Mouse (Mus musculus): Measurements from ENCODE around the gene Zbtb7a. TPM values are rescaled to one million over a fixed set of nuclear protein-coding genes. Genes with fewer than 3 reads are reported as not detected.

Zbtb7a gene
- total RNA-seq, 1 experiment from 2014 or later = 28.7 TPM

DNA sequence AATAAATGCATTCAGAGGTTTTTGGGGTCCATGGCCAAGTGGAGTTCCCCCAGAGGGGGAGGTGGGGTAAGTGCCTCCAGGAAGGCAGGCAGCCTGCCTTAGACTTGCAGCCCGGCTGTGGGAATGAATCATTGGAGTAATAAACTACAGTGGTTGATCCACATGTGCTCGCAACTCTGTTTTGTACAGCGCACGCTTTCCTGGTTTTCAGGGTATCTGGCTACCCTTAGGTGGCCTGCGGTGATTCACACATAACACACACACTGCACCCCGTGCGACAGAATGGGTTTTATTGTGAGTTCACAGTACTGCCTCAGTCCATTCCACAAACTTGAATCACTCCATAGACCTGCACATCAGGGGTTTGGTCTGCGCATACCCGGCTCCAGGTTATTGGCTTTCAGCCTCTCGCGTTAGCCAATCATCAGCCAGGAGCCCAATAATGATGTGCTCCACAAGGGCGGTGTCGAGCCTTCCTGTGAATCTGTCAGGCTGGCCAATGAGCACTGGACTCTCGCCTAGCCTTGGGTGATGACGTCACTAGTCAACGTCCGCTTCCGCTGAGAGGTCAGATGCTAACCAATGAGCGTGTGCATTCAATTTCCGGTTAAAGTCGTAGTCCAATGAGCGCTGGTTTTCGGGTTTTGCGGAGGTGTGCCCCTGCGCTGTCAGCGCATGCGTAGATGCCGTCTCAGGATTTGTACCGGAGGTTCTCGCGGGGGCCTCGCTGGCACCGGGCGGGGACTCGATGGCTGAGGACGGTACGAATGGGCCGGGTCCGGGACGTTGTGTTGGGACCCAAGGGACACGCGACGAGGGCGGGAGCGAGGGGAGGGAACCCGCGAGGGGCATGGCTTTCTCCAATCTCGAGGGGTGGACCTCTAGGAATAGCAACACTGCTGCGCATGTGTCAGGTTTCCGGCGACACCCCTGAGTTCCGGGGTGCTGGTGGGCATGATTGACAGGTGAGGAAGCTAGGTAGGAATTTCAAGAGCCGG is 47.6 kb downstream of the Zbtb7a start, which contains the start of gene Dapk3:
TSS of gene Dapk3 (plus strand) at position 670 of the 998 bp plus-strand sequence.
- peak; percentile 87 for ATAC-seq (ENCODE audit: extremely low read depth, insufficient number of reproducible peaks, low FRiP score, poor library complexity, severe bottlenecking)

GRCm38 (mm10) chr10:81183805-81184204 is 48.8 kb downstream of the Zbtb7a start, which contains the start of gene 4930442H23Rik:
Gene 4930442H23Rik, minus strand, starts transcription at chr10:81183849.
- no peak for ATAC-seq (ENCODE audit: extremely low read depth, insufficient number of reproducible peaks, low FRiP score, poor library complexity, severe bottlenecking)

- no peak for ATAC-seq (ENCODE audit: extremely low read depth, insufficient number of reproducible peaks, low FRiP score, poor library complexity, severe bottlenecking)
Measured at GRCm38 (mm10) chr10:81184765-81185164, 49.7 kb downstream of the Zbtb7a start.

DNA sequence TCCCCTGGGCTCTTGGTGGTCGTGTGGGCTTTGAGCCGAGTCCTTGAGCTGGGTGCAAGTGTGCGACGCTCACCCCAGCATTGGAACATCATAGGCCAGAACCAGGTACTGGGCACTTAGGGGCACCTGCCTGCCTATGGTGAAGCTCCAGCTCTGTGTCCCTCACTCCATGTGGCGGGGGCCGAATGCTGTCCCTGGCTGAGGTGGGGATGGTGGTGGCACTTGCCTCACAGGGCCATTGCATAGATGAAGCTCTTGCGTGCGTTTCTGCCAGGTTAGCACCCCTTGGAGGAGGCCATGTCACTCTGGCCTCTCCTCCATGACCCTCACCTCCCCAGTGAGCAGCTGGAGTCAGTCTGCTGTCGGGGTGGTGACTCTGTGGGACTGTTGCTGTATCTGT is 52.1 kb downstream of the Zbtb7a start:
- no peak for ATAC-seq (ENCODE audit: extremely low read depth, insufficient number of reproducible peaks, low FRiP score, poor library complexity, severe bottlenecking)

- ATAC-seq (ENCODE audit: extremely low read depth, insufficient number of reproducible peaks, low FRiP score, poor library complexity, severe bottlenecking) = no peak
Measured at GRCm38 (mm10) chr10:81189821-81190220, 54.8 kb downstream of the Zbtb7a start.

GRCm38 (mm10) chr10:81190236-81190911 is 55.4 kb downstream of the Zbtb7a start:
- no peak for ATAC-seq (ENCODE audit: extremely low read depth, insufficient number of reproducible peaks, low FRiP score, poor library complexity, severe bottlenecking)

DNA sequence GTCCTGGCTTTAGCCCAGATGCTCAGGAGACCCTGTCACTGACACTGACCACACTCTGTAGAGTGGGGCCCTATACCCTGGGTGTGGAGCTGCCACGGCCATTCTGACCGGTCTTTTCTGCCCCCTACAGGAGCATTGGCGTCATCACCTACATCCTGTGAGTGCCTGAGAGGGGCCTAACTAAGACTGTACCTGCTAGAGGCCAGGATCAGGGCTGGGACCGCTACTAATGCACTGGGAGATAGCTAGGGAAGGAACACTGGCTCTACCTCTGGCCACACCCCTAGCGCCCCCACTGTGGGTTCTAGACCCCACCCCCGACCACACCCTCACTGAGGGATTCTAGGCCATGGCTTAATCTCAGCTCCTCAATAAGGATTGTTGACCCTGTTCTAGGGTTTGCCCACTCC is 55.9 kb downstream of the Zbtb7a start:
- no peak for ATAC-seq (ENCODE audit: extremely low read depth, insufficient number of reproducible peaks, low FRiP score, poor library complexity, severe bottlenecking)

GRCm38 (mm10) chr10:81191342-81191982 is 56.4 kb downstream of the Zbtb7a start:
- ATAC-seq (ENCODE audit: extremely low read depth, insufficient number of reproducible peaks, low FRiP score, poor library complexity, severe bottlenecking) = no peak

DNA sequence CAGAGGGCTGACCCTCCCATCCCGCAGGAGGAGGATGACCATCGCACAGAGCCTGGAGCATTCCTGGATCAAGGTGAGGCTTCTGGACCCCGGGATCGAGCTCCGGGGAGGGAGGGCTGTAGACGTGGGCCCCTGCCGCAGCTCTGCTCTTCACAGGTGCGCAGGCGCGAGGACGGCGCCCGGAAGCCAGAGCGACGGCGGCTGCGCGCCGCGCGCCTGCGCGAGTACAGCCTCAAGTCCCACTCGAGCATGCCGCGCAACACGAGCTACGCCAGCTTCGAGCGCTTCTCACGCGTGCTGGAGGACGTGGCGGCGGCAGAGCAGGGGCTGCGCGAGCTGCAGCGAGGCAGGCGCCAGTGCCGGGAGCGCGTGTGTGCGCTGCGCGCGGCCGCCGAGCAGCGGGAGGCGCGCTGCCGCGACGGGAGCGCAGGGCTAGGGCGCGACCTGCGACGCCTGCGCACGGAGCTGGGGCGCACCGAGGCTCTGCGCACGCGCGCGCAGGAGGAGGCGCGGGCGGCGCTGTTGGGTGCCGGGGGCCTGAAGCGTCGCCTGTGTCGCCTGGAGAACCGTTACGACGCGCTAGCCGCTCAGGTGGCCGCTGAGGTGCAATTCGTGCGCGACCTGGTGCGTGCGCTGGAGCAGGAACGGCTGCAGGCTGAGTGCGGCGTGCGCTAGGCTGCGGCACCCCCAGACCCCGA is 57.4 kb downstream of the Zbtb7a start:
- ATAC-seq (ENCODE audit: extremely low read depth, insufficient number of reproducible peaks, low FRiP score, poor library complexity, severe bottlenecking) = peak; percentile 24; the same call in 1 of the 2 replicates

DNA sequence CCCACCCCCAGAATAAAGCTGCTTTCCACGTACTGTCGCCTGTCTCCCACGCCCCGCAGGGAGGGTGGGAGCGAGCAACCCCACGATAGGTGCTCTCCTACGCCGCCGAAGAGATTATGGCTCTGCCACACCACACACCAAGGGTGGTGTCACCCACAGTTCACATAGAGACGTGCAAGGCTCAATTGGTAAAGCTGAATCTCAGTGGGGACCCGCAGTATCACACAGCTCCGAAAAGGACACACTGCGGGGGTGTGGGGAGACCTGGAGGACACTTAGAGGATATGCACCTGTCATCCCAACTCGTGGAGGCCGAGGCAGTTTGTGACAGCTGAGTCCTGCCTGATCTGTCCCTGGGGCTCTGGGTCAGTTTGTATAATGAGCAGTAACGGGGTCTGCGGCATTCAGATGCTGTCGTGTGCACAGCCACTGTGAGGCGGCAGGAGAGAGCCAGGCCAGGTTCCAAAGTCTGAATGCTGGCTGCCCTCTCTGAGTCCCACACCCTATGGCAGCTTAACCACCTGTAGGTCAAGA is 58.0 kb downstream of the Zbtb7a start:
- ATAC-seq (ENCODE audit: extremely low read depth, insufficient number of reproducible peaks, low FRiP score, poor library complexity, severe bottlenecking) = no peak

- peak; percentile 34 for ATAC-seq (ENCODE audit: extremely low read depth, insufficient number of reproducible peaks, low FRiP score, poor library complexity, severe bottlenecking)
Measured at GRCm38 (mm10) chr10:81193991-81194774, 59.2 kb downstream of the Zbtb7a start.

- no peak for ATAC-seq (ENCODE audit: extremely low read depth, insufficient number of reproducible peaks, low FRiP score, poor library complexity, severe bottlenecking)
Measured at GRCm38 (mm10) chr10:81195300-81195699, 60.3 kb downstream of the Zbtb7a start.

- ATAC-seq (ENCODE audit: extremely low read depth, insufficient number of reproducible peaks, low FRiP score, poor library complexity, severe bottlenecking) = no peak
Measured at GRCm38 (mm10) chr10:81196470-81197065, 61.5 kb downstream of the Zbtb7a start.

DNA sequence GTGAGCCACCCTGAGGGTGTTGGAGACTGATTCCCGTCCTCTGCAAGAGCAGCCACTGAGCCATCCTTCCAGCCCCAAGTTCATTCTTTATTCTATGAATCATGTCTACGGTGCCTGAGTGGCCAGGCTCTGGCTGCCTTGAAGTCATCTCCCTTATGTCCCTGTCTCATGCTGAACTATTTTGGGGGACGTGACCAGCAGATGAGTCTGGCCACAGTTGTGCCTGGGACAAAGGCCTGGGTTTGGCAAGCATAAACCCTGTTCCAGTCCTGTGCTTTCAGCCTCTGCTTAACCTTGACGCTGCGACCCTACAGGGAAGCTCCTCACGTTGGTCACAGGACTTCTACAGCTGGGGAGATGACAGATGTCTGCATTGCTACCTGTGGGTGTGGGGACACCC is 62.3 kb downstream of the Zbtb7a start:
- no peak for ATAC-seq (ENCODE audit: extremely low read depth, insufficient number of reproducible peaks, low FRiP score, poor library complexity, severe bottlenecking)

DNA sequence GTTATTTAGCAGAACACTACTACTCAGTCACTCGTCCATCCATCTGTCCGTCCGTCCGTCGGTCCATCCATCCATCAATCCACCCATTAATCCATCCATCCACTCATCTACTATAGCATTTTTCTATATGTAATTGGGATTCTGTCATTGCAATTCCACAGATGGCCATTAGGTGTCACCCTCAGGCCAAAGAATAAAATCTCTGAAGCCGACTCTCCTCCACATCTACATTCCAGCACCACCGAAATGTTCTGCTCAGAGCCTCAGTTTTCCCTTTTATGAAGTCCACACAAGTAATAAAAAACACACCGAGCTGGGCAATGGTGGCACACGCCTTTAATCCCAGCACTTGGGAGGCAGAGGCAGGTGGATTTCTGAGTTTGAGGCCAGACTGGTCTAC is 63.2 kb downstream of the Zbtb7a start:
- peak; percentile 40 for ATAC-seq (ENCODE audit: extremely low read depth, insufficient number of reproducible peaks, low FRiP score, poor library complexity, severe bottlenecking)

DNA sequence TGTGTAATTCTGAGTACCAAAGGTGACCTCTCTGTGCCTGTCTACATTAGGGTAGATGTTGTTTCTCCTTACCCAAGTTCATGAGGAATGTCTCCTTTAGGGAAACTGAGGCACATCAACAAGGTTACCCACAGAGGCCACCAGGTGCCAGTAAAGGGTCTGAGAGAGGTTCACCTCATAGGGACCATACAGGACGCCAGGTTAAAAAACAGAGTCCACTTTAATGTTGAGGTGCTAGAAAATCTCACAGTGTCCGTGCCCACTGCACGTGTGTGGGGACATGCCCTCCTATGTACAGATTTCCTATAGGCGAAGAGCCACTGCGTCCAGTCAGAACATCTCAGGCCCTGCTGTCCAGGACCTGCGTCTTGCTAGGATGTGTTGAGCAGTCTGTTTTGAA is 64.0 kb downstream of the Zbtb7a start:
- no peak for ATAC-seq (ENCODE audit: extremely low read depth, insufficient number of reproducible peaks, low FRiP score, poor library complexity, severe bottlenecking)

DNA sequence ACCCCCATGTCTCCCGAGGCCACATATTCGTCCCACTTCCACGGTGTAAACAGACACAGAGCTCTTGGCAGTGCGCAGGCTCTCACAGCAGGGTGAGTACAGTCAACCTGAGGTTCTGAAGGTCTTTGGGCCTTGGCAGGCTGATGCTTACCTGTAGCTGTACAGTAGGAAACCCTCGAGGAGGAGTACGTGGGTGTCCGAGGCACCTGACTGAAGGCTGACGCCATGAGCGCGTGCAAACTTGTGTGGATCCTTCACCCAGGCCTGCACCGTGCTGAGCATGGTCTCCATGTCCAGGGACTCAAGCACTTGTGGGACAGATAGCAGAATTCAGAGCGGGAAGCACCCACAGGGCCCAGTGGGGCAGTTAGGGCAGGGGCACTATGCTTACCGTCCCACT is 65.1 kb downstream of the Zbtb7a start:
- no peak for ATAC-seq (ENCODE audit: extremely low read depth, insufficient number of reproducible peaks, low FRiP score, poor library complexity, severe bottlenecking)
